Mouse (Mus musculus): ENCODE results near the gene Gm17482. TPM values are rescaled to one million over a fixed set of nuclear protein-coding genes. Genes with fewer than 3 reads are reported as not detected.

Gm17482 gene
- polyA plus RNA-seq, 1 experiment from 2014 or later = not detected

DNA sequence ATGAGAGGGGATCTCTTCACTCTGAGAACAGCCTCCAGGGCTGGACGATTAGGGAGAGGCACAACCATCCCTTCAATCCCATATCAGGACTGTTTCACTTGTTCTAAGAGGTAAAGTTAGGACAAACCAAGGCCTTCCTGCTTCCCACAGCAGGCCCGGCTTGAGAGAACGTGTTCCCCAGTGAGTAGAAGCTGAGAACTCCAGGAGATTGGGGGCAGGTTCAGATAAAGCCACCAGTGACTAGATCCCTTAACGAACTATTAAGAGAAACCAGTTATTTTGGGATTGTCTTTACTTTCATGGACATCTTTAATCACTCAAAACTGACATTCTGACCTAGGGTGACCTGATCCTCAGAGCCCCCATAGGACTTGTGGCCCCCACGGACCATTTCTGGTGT is 42.4 kb downstream of the Gm17482 start:
- peak overlapping the region in 1 of 2 experiments; percentile 20; a peak in 1 of 4 replicates for H3K27ac ChIP-seq (replicated peaks in 1 of 2; ENCODE audit: control insufficient read depth in 1 of 2, insufficient read depth in 1 of 2, low read depth in 2 of 2, low read length in 2 of 2)

GRCm38 (mm10) chr6:115270085-115270484 is 42.9 kb downstream of the Gm17482 start:
- Histone ChIP-seq H3K36me3 (ENCODE audit: control insufficient read depth, insufficient read depth, low read length) (no peaks in the 10 kb centered on the region), H3K4me2 (ENCODE audit: low read length) (no peak overlapping the region), H3K4me3 (ENCODE audit: control insufficient read depth in 1 of 2, insufficient read depth in 1 of 2, low read depth in 1 of 2, low read length in 2 of 2) (no peak overlapping the region), H3K9me3 (ENCODE audit: control insufficient read depth, low read length) (no peaks in the 10 kb centered on the region), H3K4me1 (ENCODE audit: control insufficient read depth in 2 of 2, insufficient read depth in 2 of 2, low read length in 2 of 2) (peaks cover 15 to 23% of the 10 kb centered on the region in 2 experiments; a peak in 3 of 4 replicates), H3K27ac (replicated peaks in 1 of 2; ENCODE audit: control insufficient read depth in 1 of 2, insufficient read depth in 1 of 2, low read depth in 2 of 2, low read length in 2 of 2) (peak overlapping the region in 1 of 2 experiments; percentile 20; a peak in 1 of 4 replicates), H3K27me3 (ENCODE audit: control insufficient read depth, insufficient read depth, low read length) (peaks cover 50% of the 10 kb centered on the region), H3K9ac (ENCODE audit: low read length) (no peak overlapping the region)
- WGBS = 26% methylated on average over 2 of the region's 2 CpGs
- ATAC-seq (ENCODE audit: insufficient number of reproducible peaks, insufficient read depth, low FRiP score, low read depth) = 0 out of 2 replicates have a peak, but pooled peaks have one; percentile 29

More for the DNA sequence above, 42.4 kb downstream of the Gm17482 start:
- H3K9me3 ChIP-seq (ENCODE audit: control insufficient read depth, low read length) = no peaks in the 10 kb centered on the region
- ATAC-seq (ENCODE audit: insufficient number of reproducible peaks, insufficient read depth, low FRiP score, low read depth) = no peak
- WGBS = 41% methylated on average over 5 of the region's 5 CpGs
- H3K36me3 ChIP-seq (ENCODE audit: control insufficient read depth, insufficient read depth, low read length) = no peaks in the 10 kb centered on the region
- no peak overlapping the region for H3K4me3 ChIP-seq (ENCODE audit: control insufficient read depth in 1 of 2, insufficient read depth in 1 of 2, low read depth in 1 of 2, low read length in 2 of 2)
- H3K27me3 ChIP-seq (ENCODE audit: control insufficient read depth, insufficient read depth, low read length) = peaks cover 55% of the 10 kb centered on the region
- H3K4me2 ChIP-seq (ENCODE audit: low read length) = no peak overlapping the region
- H3K4me1 ChIP-seq (ENCODE audit: control insufficient read depth in 2 of 2, insufficient read depth in 2 of 2, low read length in 2 of 2) = peaks cover 15 to 23% of the 10 kb centered on the region in 2 experiments; a peak in 3 of 4 replicates
- H3K9ac ChIP-seq (ENCODE audit: low read length) = no peak overlapping the region

GRCm38 (mm10) chr6:115271326-115271725 is 44.2 kb downstream of the Gm17482 start:
- 0 out of 4 replicates have a peak overlapping the region, but pooled peaks of 1 of the 2 experiments have one; percentile 9 for H3K27ac ChIP-seq (replicated peaks in 1 of 2; ENCODE audit: control insufficient read depth in 1 of 2, insufficient read depth in 1 of 2, low read depth in 2 of 2, low read length in 2 of 2)
- ATAC-seq (ENCODE audit: insufficient number of reproducible peaks, insufficient read depth, low FRiP score, low read depth) = no peak
- 49% methylated on average over 3 of the region's 3 CpGs for WGBS
- peaks cover 43% of the 10 kb centered on the region for H3K27me3 ChIP-seq (ENCODE audit: control insufficient read depth, insufficient read depth, low read length)
- no peak overlapping the region for H3K4me3 ChIP-seq (ENCODE audit: control insufficient read depth in 1 of 2, insufficient read depth in 1 of 2, low read depth in 1 of 2, low read length in 2 of 2)
- H3K4me2 ChIP-seq (ENCODE audit: low read length) = peak overlapping the region; percentile 14; the same call in 1 of the 2 replicates
- H3K9ac ChIP-seq (ENCODE audit: low read length) = no peak overlapping the region
- no peaks in the 10 kb centered on the region for H3K36me3 ChIP-seq (ENCODE audit: control insufficient read depth, insufficient read depth, low read length)
- no peaks in the 10 kb centered on the region for H3K9me3 ChIP-seq (ENCODE audit: control insufficient read depth, low read length)
- peaks cover 15 to 23% of the 10 kb centered on the region in 2 experiments; a peak in 3 of 4 replicates for H3K4me1 ChIP-seq (ENCODE audit: control insufficient read depth in 2 of 2, insufficient read depth in 2 of 2, low read length in 2 of 2)

DNA sequence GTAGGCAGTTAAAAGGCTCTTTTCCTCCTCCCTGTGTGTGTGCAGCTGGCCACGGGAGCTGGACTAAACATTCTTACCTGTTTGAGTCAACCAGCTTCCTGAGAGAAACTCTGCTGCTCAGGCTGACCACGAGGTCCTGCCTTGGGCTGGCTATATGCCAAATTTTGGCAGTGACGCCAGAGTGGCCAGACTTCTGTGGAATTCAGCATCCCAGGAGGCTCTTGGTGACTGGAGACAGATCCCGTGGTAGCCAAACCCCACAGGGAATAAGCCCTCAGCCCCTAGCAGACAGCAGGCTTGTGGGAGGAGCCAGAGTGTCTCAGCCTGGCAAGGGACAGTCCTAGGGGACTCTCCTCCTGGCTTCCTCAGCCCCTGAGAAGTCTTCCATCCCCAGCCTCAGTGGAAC is 44.7 kb downstream of the Gm17482 start:
- peaks cover 41% of the 10 kb centered on the region for H3K27me3 ChIP-seq (ENCODE audit: control insufficient read depth, insufficient read depth, low read length)
- peak overlapping the region; percentile 14; the same call in 1 of the 2 replicates for H3K4me2 ChIP-seq (ENCODE audit: low read length)
- no peak overlapping the region for H3K4me3 ChIP-seq (ENCODE audit: control insufficient read depth in 1 of 2, insufficient read depth in 1 of 2, low read depth in 1 of 2, low read length in 2 of 2)
- H3K4me1 ChIP-seq (ENCODE audit: control insufficient read depth in 2 of 2, insufficient read depth in 2 of 2, low read length in 2 of 2) = peaks cover 15 to 23% of the 10 kb centered on the region in 2 experiments; a peak in 3 of 4 replicates
- no peaks in the 10 kb centered on the region for H3K36me3 ChIP-seq (ENCODE audit: control insufficient read depth, insufficient read depth, low read length)
- H3K9me3 ChIP-seq (ENCODE audit: control insufficient read depth, low read length) = no peaks in the 10 kb centered on the region
- ATAC-seq (ENCODE audit: insufficient number of reproducible peaks, insufficient read depth, low FRiP score, low read depth) = no peak
- H3K9ac ChIP-seq (ENCODE audit: low read length) = no peak overlapping the region
- 0% methylated on average over 4 of the region's 4 CpGs for whole genome bisulfite sequencing
- H3K27ac ChIP-seq (replicated peaks in 1 of 2; ENCODE audit: control insufficient read depth in 1 of 2, insufficient read depth in 1 of 2, low read depth in 2 of 2, low read length in 2 of 2) = 0 out of 4 replicates have a peak overlapping the region, but pooled peaks of 1 of the 2 experiments have one; percentile 9

GRCm38 (mm10) chr6:115273346-115273745 is 46.2 kb downstream of the Gm17482 start:
- H3K27ac ChIP-seq (replicated peaks in 1 of 2; ENCODE audit: control insufficient read depth in 1 of 2, insufficient read depth in 1 of 2, low read depth in 2 of 2, low read length in 2 of 2) = no peak overlapping the region
- no peak overlapping the region for H3K4me3 ChIP-seq (ENCODE audit: control insufficient read depth in 1 of 2, insufficient read depth in 1 of 2, low read depth in 1 of 2, low read length in 2 of 2)
- H3K4me1 ChIP-seq (ENCODE audit: control insufficient read depth in 2 of 2, insufficient read depth in 2 of 2, low read length in 2 of 2) = peaks cover 15 to 23% of the 10 kb centered on the region in 2 experiments; a peak in 3 of 4 replicates
- no peaks in the 10 kb centered on the region for H3K9me3 ChIP-seq (ENCODE audit: control insufficient read depth, low read length)
- H3K9ac ChIP-seq (ENCODE audit: low read length) = no peak overlapping the region
- H3K36me3 ChIP-seq (ENCODE audit: control insufficient read depth, insufficient read depth, low read length) = no peaks in the 10 kb centered on the region
- ATAC-seq (ENCODE audit: insufficient number of reproducible peaks, insufficient read depth, low FRiP score, low read depth) = no peak
- H3K27me3 ChIP-seq (ENCODE audit: control insufficient read depth, insufficient read depth, low read length) = peaks cover 45% of the 10 kb centered on the region
- H3K4me2 ChIP-seq (ENCODE audit: low read length) = no peak overlapping the region
- 78% methylated on average over 10 of the region's 10 CpGs for WGBS

DNA sequence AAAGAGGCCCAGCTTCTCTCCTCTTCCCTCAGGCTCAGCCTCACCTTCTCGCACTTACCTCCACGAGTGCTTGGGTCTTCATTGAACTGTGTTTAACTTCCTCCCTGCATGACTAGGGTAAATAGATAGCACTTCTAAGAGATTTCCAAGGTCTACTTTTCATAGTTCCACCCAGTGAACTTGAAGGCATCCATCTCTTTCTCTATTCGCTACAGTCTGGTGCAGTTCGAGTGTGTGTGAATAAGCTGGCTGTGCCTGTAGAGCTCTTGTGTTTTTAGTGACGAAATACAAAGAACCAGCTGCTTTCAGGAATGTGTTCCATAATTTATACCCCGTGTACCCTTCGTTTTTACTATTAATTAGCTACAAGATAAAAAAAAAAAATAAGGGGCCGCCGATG is 47.6 kb downstream of the Gm17482 start:
- Histone ChIP-seq H3K9ac (ENCODE audit: low read length) (no peak overlapping the region), H3K36me3 (ENCODE audit: control insufficient read depth, insufficient read depth, low read length) (no peaks in the 10 kb centered on the region), H3K9me3 (ENCODE audit: control insufficient read depth, low read length) (no peaks in the 10 kb centered on the region), H3K27ac (replicated peaks in 1 of 2; ENCODE audit: control insufficient read depth in 1 of 2, insufficient read depth in 1 of 2, low read depth in 2 of 2, low read length in 2 of 2) (no peak overlapping the region), H3K4me2 (ENCODE audit: low read length) (no peak overlapping the region), H3K27me3 (ENCODE audit: control insufficient read depth, insufficient read depth, low read length) (peaks cover 38% of the 10 kb centered on the region), H3K4me3 (ENCODE audit: control insufficient read depth in 1 of 2, insufficient read depth in 1 of 2, low read depth in 1 of 2, low read length in 2 of 2) (no peak overlapping the region), H3K4me1 (ENCODE audit: control insufficient read depth in 2 of 2, insufficient read depth in 2 of 2, low read length in 2 of 2) (peaks cover 15 to 22% of the 10 kb centered on the region in 2 experiments; a peak in 3 of 4 replicates)
- 81% methylated on average over 9 of the region's 9 CpGs for WGBS
- no peak for ATAC-seq (ENCODE audit: insufficient number of reproducible peaks, insufficient read depth, low FRiP score, low read depth)

GRCm38 (mm10) chr6:115275116-115275815 is 48.1 kb downstream of the Gm17482 start:
- Histone ChIP-seq H3K4me3 (ENCODE audit: control insufficient read depth in 1 of 2, insufficient read depth in 1 of 2, low read depth in 1 of 2, low read length in 2 of 2) (no peak overlapping the region), H3K36me3 (ENCODE audit: control insufficient read depth, insufficient read depth, low read length) (no peaks in the 10 kb centered on the region), H3K4me1 (ENCODE audit: control insufficient read depth in 2 of 2, insufficient read depth in 2 of 2, low read length in 2 of 2) (peaks cover 10 to 17% of the 10 kb centered on the region in 2 experiments; a peak in 3 of 4 replicates), H3K27me3 (ENCODE audit: control insufficient read depth, insufficient read depth, low read length) (peaks cover 39% of the 10 kb centered on the region), H3K9me3 (ENCODE audit: control insufficient read depth, low read length) (no peaks in the 10 kb centered on the region), H3K9ac (ENCODE audit: low read length) (no peak overlapping the region), H3K27ac (replicated peaks in 1 of 2; ENCODE audit: control insufficient read depth in 1 of 2, insufficient read depth in 1 of 2, low read depth in 2 of 2, low read length in 2 of 2) (no peak overlapping the region), H3K4me2 (ENCODE audit: low read length) (no peak overlapping the region)
- 89% methylated on average over 10 of the region's 10 CpGs for WGBS
- ATAC-seq (ENCODE audit: insufficient number of reproducible peaks, insufficient read depth, low FRiP score, low read depth) = no peak

Data from heart, embryonic 14.5 days (tissue).